Mouse (Mus musculus): ENCODE results near the gene Sptlc2.
"Not testable (repeated sequence)": the region's sequence is repeated elsewhere in the genome, so short reads cannot be mapped to it uniquely, and the experiment has no call there.

The Sptlc2 gene

GRCm38 (mm10) chr12:87330213-87330612, 57.9 kb downstream of the Sptlc2 start:
- no peak for DNase-seq

DNA sequence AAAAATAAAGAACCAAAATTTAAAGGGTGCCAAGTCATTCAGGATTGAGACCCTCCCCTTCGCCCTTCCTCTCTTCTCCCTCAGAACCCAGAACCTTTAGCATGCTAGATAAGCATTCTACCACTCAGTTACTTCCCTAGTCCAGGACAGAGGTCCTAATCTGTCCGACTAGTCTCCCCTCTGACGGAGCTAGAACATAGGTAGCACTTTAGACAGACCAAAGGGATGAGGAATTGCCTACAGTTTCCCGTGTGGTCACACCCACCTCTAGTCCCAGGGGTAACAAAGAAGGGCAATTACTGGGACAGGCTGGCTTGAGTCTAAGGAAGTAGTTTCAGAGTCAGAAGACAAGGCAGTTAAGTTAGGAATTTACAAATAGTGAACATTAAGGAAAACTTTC, 60.1 kb downstream of the Sptlc2 start:
- DNase-seq: no peak

DNA sequence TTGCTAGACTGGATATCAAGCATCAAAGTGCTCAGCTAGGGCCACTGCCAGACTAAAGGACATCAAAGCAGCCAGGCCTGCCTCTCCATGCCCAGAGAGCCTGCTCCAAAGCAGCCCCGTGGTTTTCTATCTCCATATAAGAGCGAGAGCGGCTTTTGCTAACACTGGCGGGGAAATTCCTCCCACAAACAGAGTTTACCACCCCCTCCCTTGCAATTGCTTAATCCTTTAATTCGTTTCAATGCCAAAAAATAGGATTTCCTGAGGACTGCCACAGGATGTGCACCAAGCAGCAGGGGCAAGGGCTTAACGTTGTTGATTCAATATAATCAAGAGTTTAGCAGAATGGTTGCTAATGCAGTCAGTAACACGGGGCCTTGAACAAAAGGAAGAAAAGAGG, 60.5 kb downstream of the Sptlc2 start:
- no peak for DNase-seq

DNA sequence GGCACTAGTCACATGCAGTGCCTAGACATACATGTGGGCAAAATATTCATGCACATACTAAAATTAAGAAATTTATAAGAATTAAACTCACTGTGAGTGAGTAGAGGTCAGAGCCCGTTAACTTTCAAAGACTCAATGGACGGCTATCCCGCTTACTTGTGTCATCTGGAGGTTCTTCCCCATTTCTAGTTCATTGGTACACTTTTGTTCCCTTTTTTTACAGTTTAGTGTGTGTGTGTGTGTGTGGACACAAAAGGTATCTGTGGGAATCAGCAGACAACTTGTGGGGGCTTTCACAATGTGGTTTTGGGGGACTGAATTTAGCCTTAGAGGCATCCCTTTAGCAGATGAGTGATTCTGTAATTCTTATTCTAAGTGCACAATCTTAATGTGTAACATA, 62.7 kb downstream of the Sptlc2 start:
- no peak for DNase-seq

DNA sequence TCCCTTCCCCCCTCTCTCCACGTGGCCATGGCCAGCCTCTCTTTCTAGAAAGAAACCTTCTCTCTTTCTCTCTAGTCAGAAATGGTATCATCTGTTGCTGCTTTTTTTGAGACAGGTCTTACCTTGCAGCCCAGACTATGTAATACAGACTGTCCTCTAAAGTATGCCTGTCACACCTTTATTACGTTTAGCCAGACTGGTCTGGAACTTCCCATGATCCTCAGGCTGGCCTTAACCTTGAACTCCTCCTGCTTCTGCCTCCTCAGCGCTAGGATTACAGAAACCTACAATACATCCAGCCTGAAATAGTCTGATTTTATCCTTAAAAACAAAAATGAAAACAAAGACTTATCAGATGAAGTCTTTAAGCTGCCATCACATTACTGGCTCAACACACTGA, 68.9 kb downstream of the Sptlc2 start:
- no peak for DNase-seq

GRCm38 (mm10) chr12:87317951-87318350, 70.2 kb downstream of the Sptlc2 start:
- DNase-seq: no peak

DNA sequence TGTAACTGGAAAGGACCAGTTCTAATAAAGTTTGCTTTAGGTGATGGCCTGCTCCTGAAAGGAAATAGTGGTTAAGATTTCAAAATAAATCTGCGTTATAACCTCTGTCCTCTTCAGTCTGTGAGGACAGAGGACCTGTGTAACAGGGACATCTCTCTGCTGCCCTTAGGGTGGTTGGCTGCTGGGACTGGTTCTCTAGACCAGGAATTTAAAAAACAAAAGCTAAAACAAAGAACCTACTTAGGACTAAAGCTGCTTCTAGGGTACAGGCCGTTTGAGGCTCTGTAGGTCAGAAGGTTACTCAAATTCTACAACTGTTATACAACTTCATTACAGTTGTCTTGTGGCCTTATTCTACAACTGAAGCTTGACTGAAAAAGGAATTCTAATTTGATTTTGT, 75.1 kb downstream of the Sptlc2 start:
- no peak for DNase-seq

DNA sequence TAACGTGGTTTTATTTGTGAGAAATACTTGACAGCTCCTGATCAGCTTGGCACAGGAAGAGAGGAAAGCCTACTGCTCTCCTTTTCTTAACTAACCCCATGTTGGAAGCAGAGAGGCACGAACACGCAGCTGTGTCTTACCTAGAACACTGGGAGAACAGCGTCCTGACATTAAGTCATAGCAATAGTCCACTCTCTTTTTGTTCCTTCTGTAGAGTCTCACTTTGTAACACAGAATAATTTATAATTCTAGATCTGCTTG, 81.6 kb downstream of the Sptlc2 start:
- DNase-seq: not testable (repeated sequence)

- DNase-seq: peak; percentile 53
Observed at GRCm38 (mm10) chr12:87305767-87306583, 82.2 kb downstream of the Sptlc2 start.

DNA sequence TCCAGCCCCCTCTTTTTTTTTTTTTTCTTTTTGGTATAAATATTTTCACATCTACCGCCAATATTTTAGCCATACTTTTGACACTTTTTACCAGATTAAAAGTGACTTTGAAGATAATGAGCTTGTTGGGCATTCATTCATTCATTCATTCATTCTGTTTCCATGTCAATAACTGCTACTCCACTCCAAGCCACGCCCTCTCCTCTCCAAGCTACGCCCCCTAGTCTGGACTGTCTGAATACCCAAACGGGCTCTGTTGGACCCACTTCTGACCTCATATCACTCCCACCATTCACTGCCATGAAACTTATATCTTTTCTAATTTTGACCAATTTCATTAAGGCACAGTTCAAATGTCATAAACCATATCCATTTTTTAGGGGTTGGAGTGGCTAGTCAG, 87.0 kb downstream of the Sptlc2 start:
- DNase-seq: no peak

- no peak for DNase-seq
Observed at GRCm38 (mm10) chr12:87300441-87300690, 87.8 kb downstream of the Sptlc2 start.

GRCm38 (mm10) chr12:87299657-87300440, 88.3 kb downstream of the Sptlc2 start, which contains the start of gene Ism2:
Ism2 (minus strand) TSS chr12:87299705.
- DNase-seq: no peak

GRCm38 (mm10) chr12:87299037-87299656, 89.0 kb downstream of the Sptlc2 start:
- DNase-seq: peak; percentile 26

GRCm38 (mm10) chr12:87293934-87294333, 94.2 kb downstream of the Sptlc2 start:
- DNase-seq: no peak

DNA sequence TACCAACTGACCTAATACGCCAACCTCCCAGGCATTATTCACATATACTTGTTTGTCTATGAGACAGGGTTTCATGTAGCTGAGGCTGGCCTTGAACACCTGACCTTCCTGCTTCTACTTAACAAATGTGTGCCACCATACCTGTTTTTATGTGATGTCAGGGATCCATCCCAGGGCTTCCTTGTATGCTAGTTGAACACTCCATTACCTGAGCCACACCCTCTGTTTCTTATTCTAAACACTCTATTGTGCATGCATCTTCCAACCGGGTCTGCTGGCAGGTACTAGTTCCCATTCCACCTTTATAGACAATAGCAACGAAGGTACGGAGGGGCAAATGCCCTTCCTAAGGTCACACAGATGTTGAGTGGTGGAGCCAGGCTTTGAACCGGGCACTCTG, 99.1 kb downstream of the Sptlc2 start:
- DNase-seq: no peak

DNA sequence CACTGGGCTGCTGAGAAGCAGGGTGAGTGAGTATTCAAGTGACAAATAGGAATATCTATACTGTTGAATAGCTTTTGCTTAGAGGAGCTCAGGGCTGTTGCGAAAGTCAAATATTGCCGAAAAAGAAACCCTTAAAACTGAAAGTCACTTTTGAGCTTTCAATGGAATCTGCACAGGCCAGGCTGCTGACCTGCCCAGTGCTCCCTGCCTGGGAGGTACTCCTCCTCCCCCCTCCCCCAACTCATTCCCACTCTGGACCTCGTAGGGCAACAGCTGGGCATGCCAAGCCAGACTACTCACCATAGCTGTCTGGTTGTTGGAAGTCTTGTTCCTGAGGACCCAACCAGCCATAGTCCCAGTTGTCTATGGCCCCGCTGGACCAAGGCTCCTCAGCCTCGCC, 103.4 kb downstream of the Sptlc2 start:
- no peak for DNase-seq

DNA sequence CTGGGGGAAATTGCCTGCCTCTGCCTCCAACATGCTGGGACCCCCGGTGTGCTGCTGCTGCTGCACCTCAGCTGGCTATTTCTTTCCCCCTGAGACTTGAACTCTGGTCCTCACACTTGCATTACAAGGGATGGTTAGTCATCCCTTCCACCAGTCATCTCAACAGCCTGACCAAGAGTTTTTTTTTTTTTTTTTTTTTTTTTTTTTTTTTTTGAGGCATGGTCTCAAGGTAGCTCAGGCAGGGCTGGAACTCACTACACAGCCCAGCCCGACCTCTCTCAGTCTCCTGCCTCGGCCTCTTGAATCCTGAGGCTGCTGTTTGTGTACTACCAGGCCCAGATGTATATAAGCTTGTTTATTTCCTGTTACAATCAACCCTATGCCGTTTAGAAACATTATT, 103.9 kb downstream of the Sptlc2 start:
- DNase-seq: no peak

- no peak for DNase-seq
Observed at GRCm38 (mm10) chr12:87283706-87284105, 104.4 kb downstream of the Sptlc2 start.

- DNase-seq: no peak
Observed at GRCm38 (mm10) chr12:87282743-87283142, 105.4 kb downstream of the Sptlc2 start.

DNA sequence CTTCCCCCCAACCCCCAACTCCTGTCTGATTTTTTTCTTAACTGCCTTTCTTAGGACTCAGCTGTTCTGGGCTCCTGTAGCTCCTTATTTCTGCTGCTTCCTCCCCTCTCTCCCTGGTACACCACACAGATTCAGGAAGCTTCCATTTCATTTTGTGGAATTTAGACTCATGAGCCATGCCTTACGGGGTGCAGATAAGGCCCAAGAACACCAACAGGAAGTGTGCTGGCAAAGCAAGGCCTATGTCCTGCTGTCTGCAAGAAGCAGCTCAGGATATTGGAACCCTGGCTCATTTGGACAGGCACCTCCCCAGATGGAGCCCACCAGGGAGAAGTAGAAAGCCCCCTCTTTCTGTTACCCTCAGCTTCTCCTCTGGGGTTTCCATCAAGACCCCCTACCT, 106.4 kb downstream of the Sptlc2 start:
- no peak for DNase-seq

GRCm38 (mm10) chr12:87279879-87280278, 108.3 kb downstream of the Sptlc2 start:
- DNase-seq: no peak

GRCm38 (mm10) chr12:87279350-87279749, 108.8 kb downstream of the Sptlc2 start:
- no peak for DNase-seq

GRCm38 (mm10) chr12:87278118-87278730, 109.9 kb downstream of the Sptlc2 start:
- DNase-seq: no peak

GRCm38 (mm10) chr12:87277251-87277650, 110.9 kb downstream of the Sptlc2 start:
- DNase-seq: not testable (repeated sequence)
